Mouse (Mus musculus): ENCODE measurements around the gene Thop1.
"Not testable (repeated sequence)": the region's sequence is repeated elsewhere in the genome, so short reads cannot be mapped to it uniquely, and the experiment has no call there.

Gene Thop1

DNA sequence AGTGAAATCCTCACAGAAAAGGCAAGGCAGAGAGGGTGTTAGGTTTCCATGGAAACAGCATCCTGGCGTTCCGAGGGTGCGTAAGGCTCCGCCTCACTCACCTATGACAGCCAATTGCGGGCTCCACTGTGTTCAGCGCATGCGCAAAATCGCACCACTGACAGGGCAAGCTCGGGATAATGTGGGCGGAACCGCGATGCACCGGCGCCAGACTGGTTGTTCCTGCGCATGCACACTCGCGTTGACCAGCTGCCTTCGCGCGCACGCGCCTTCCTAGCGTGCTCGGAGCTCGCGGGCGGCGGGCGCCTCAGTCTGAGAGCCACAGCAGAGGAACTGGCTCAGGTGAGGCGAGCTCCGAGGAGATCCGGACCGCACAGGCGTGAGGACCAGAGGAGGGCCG, at the start of gene Thop1:
Thop1 (plus strand) TSS at position 200 of the 400 bp plus-strand sequence.
- peak; percentile 97 for DNase-seq (ENCODE audit: low spot score)

DNA sequence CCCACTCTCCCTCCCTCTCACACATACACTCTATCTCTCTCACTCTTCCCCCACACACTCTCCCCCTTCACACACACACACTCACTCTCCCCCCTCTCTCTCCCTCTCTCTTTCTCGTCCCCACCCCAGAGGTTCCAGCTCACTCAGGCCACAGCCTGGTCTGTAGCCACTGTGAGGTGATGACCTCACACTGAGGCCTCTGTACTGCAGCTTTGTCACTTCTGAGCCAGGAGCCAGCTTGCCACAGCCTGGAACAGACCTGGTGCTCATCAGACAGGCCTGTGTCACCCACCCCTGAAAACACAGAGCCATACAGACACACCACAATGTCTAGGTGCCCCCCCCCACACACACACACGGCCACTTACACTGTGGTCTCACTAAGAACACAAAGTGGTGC, 49.6 kb upstream of the Thop1 start:
- no peak for DNase-seq (ENCODE audit: low spot score)

DNA sequence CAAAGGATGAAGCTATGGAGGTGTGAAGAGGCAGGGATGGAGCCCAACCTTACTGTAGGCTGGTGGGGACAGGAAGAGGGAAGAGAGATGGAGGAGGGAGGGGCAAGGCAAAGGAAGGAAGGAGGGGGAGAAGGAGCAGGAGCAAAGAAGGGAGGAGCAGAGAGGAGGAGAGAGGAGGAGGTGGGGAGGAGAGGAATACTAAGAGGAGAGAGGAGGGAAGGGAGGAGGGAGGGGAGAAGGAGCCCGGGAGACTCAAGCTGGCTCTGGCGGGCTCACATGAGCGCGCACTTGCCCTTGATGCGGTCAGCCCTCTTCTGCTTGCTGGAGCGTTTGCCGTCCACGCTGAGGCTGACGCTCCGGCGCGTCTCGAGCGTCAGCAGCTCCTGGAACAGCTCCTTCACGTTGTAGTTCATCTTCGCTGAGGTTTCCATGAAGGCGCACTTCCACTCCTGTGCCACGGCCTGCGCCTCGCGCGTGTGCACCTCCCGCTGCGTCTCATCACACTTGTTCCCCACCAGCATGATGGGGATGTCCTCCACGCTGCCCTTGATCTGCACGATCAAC, 48.2 kb upstream of the Thop1 start:
- DNase-seq (ENCODE audit: low spot score), result no peak

- no peak for DNase-seq (ENCODE audit: low spot score)
These were observed 47.1 kb upstream of the Thop1 start for GRCm38 (mm10) chr10:81022744-81023143.

GRCm38 (mm10) chr10:81024346-81024937, 45.4 kb upstream of the Thop1 start:
- no peak for DNase-seq (ENCODE audit: low spot score)

DNA sequence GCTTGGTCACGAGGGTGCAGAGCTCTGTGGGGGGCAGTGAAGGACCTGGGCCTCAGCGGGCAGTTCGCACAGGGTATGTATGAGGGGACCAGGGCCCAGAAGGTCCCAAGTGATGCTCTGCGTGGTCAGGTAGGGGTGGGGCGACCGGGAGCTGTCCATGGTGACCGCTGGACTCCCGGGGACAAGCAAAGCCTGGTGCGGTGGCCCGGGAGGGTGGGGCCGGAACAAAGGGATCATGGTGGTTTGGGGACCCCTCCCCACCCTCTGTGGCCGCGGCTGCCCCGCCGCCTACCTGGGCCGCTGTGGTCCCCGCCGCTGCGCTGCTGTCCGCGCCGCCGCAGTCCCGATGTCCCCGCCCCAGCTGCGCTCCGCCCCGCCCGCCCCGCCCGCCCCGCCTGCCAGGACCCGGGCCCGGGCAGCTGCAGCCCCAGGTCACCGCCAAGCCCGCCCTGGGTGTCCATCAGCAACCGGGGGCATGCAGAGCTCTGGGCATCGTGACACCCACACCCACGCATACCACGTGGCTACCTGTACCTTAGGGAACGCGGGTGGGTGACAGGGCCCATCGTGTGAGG, 44.7 kb upstream of the Thop1 start:
- DNase-seq (ENCODE audit: low spot score), result peak; percentile 72

GRCm38 (mm10) chr10:81025639-81026275, 44.1 kb upstream of the Thop1 start, which contains the start of gene Diras1:
TSS of gene Diras1 (minus strand) at chr10:81025662.
- DNase-seq (ENCODE audit: low spot score), result no peak

DNA sequence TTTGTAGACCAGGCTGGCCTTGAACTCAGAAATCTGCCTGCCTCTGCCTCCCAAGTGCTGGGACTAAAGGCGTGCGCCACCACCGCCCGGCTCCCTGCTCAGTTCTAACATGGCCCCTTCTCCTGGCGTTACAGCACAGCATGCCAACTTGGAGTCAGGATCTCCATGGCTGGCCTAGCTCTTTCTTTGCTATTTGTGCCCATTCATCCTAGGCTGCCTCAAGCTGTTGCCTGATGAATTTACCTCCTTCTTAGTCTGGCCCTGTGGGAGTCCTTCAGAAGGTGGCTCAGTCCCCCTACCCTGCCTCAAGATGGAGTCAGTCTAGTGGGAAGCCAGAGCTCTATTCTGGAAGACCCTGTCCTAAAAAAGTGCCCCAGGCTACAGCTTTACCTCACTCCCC, 43.0 kb upstream of the Thop1 start:
- no peak for DNase-seq (ENCODE audit: low spot score)

DNA sequence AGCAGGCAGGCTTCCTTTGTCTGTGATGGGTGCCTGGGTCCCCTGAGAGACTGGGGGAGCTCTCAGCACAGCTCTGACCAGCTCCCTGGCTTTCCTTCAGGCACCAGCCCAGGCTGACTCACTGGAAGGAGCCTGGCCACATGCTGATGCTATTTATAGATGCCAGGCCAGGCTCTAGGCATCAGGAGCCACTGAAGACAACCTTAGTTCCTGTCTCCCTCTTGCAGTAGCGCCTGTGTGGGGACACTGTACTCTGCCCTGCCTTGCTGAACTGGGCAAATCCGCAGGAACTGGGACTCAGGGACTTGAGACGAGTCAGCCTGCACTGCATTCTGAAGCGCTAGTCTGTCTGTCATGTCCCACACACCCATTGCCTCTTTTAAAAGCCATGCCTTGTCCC, 42.5 kb upstream of the Thop1 start:
- no peak for DNase-seq (ENCODE audit: low spot score)

DNA sequence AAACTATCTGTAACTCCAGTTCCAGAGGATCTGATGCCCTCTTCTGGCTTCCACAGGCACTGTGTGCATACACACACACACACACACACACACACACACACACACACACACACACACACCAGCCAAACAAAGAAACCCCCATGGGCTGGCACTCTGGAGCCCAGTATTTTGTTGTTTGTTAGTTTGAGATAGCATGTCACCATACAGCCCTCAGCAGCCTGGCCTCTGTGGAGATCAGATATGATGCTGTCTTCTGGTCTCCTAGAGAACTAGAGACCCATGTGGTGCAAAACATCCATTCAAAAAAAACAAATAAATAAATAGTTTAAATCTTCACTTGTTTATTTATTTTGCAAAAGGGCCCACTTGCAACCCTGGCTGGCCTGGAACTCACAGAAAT, 41.6 kb upstream of the Thop1 start:
- DNase-seq (ENCODE audit: low spot score), result no peak

DNA sequence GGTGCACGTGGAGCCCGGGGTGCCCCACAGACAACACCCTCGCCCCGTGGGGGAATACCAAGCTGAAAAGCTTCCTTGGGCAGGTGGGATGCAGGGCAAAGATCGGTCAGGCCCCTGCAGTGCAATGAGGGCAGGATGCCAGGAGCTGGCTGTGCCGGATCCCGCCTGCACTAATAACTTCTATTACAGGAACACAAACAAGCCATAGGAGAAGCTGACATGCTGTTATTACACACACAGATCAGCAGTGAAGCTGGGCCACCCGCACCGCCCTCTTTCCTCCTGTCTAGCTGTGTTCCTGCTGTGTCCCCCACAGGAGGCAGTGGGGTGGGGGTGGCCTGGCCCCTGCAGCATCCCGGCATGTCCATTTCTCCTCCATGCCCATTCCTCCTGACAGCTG, 40.8 kb upstream of the Thop1 start:
- no peak for DNase-seq (ENCODE audit: low spot score)

DNA sequence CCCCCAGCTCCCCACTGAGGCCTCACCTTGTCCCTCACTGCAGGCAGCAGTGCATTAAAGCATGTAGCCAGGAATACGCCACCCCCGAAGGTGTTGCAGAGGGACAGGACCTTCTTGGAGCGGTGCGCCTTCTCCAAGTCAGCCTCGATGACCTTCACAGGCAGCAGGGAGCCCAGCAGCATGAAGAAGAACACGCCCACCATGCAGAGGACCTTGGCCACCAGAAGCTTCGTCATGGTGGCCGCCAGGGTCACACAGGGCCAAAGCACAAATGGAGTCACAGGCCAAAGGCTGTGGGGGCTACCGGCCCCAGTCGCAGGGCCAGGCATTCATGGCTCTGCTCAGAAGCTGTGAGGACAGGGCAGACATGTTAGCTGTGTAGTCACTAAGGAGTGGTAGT, 36.2 kb upstream of the Thop1 start:
- DNase-seq (ENCODE audit: low spot score), result no peak

GRCm38 (mm10) chr10:81036251-81036650, 33.6 kb upstream of the Thop1 start:
- no peak for DNase-seq (ENCODE audit: low spot score)

- peak; percentile 99 for DNase-seq (ENCODE audit: low spot score)
These were observed 32.8 kb upstream of the Thop1 start, which contains the start of gene Slc39a3 for GRCm38 (mm10) chr10:81036988-81037580. TSS of gene Slc39a3 (minus strand) at chr10:81037426.

DNA sequence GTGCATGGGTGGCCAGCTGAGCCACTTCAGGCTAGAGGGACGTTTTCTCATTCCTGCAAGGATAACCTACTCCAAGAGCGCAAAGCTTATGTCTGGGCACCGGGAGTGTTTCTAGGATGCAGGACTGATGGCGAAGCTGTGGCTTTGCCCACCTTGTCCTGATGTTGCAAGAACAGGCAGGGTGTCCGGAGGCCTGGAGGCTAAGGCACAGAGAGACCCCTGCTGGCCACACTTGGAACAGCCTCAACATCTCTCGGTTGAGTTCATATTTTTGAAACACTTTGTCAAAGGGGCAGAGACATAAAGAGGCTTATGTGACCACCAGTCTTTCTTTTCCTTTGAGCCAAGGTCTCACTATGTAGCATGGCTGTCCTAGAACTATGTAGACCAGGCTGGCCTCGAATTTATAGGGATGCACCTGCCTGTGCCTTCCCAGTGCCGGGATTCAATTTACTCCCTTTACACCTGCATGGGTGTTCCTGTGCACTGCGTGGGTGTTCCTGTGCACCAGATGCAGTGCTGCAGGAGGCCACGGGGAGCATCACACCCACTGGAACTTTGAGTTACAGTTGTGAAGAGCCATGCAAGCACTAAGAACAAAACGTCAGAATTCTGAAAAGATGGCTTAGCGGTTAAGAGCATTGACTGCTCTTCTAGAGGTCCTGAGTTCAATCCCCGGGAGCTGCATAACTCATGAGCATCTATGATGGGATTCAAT, 28.2 kb upstream of the Thop1 start:
- peak; percentile 84 for DNase-seq (ENCODE audit: low spot score)

DNA sequence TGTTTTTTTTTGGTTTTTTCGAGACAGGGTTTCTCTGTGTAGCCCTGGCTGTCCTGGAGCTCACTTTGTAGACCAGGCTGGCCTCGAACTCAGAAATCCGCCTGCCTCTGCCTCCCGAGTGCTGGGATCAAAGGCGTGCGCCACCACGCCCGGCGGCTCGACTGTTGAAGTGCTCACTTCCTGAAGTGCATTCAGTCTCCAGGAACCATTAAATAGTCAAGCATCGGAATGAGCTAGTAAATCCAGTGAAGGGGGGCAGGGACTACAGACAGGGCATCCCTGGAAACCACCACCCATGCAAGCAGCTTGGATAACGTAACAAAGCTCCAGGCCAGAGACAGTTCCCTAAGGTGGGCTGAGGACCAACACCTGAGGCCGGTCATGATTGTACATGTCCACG, 24.6 kb upstream of the Thop1 start:
- DNase-seq (ENCODE audit: low spot score), result not testable (repeated sequence)

GRCm38 (mm10) chr10:81050645-81051044, 19.2 kb upstream of the Thop1 start:
- DNase-seq (ENCODE audit: low spot score), result peak; percentile 59

DNA sequence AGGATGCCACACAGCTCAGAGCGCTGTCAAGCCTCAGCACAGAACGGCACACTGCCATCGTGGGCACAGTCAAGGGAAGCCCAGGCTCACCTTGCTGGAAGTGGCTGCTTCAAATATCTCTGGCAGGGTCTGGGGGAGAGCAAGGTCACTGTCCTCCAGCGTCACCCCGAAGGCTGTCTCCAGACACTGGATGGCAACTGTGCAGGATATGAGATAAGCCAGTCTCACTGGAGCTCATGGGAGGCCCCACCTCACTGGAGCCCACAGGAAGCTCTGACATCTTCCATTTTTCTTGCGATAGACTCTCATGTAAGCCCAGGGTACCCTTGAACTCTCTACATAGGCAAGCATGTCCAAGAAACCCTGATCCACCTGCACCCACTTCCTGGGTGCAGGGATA, 18.7 kb upstream of the Thop1 start:
- no peak for DNase-seq (ENCODE audit: low spot score)

DNA sequence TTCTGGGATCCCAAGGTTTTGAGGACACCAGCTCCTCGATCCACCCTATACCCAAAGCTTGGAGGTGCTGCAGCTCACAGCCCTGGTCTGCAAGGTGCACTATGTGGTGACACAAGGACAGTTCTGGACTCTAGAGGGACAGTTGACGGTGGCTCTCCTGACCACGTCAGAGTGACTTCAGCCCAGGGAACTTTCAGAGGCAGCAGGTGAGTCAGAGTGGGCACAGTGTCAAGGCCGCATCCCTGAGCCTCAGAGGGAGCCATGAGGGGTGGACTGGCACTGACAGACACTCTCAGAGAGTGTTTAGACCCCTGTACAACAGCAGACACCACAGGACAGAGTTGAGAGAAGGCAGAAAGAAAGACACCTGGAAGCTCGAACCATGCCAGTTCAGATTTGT, 17.3 kb upstream of the Thop1 start:
- no peak for DNase-seq (ENCODE audit: low spot score)

DNA sequence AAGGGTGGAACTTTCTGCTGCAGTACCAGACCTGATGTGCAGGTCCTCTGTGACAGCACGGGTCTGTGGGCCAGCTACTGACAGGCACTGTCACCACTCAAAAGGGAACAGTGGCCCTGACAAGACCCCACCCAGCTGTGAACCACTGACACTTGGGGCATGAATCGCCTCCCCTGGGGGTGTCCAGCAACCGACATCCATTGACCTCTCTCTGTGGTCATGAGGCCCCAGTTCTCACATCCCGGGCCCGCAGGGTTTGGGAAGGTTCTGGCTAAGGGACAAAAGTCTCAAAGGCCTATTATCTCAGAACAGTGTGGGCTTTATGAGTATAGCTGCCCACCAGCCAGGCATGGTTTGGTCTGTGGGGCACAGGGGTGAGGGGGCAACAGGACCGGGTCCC, 14.7 kb upstream of the Thop1 start:
- no peak for DNase-seq (ENCODE audit: low spot score)

- DNase-seq (ENCODE audit: low spot score), result not testable (repeated sequence)
These were observed 14.0 kb upstream of the Thop1 start for GRCm38 (mm10) chr10:81055802-81056340.
